Mouse (Mus musculus) liver, embryonic 13.5 days (tissue): ENCODE results near the gene Kazn. TPM values are rescaled to one million over a fixed set of nuclear protein-coding genes. Genes with fewer than 3 reads are reported as not detected.
A peak's percentile ranks its signal among the peaks of the same experiment; 100 is the strongest.

ENCODE experiments used
- ATAC-seq: fragments of 200-750 bp; cut with Nextera tagmentation; 2 replicates; pipeline ENCODE4 v1.8.0; 2017; ENCODE audit warnings: low read depth, mild to moderate bottlenecking, moderate number of reproducible peaks, moderate library complexity
- DNase-seq: peaks from one replicate; pipeline ENCODE4 v3.0.0; 2022
- H3K27ac ChIP-seq: fragments of 300-500 bp; sonication (generic); 2 replicates; pipeline ENCODE4 v1.5.1; 2015; ENCODE audit warnings: moderate library complexity, mild to moderate bottlenecking, inconsistent platforms
- H3K27me3 ChIP-seq: fragments of 300-500 bp; sonication (generic); 2 replicates; pipeline ENCODE4 v1.6.1; 2015; ENCODE audit warnings: mild to moderate bottlenecking, inconsistent platforms
- H3K36me3 ChIP-seq: fragments of 300-500 bp; sonication (generic); 2 replicates; pipeline ENCODE4 v1.6.1; 2015; ENCODE audit warnings: mild to moderate bottlenecking, inconsistent platforms
- H3K4me1 ChIP-seq: fragments of 300-500 bp; sonication (generic); replicated peaks from 2 replicates; pipeline ENCODE4 v1.6.1; 2015; ENCODE audit warnings: inconsistent platforms
- H3K4me2 ChIP-seq: fragments of 300-500 bp; sonication (generic); 2 replicates; pipeline ENCODE4 v1.6.1; 2015; ENCODE audit warnings: inconsistent platforms, mild to moderate bottlenecking, moderate library complexity
- H3K4me3 ChIP-seq: fragments of 300-500 bp; sonication (generic); replicated peaks from 2 replicates; pipeline ENCODE4 v1.5.1; 2015; ENCODE audit warnings: mild to moderate bottlenecking, inconsistent platforms
- H3K9ac ChIP-seq: fragments of 300-500 bp; sonication (generic); 2 replicates; pipeline ENCODE4 v1.6.1; 2015; ENCODE audit warnings: mild to moderate bottlenecking, inconsistent platforms
- H3K9me3 ChIP-seq: fragments of 300-500 bp; sonication (generic); replicated peaks from 2 replicates; pipeline ENCODE4 v1.6.1; 2016; ENCODE audit warnings: inconsistent platforms
- WGBS: fragments of 180-500 bp; shearing (Covaris S2); methylation state at CpG from one replicate; pipeline ENCODE4 v1.1.7; 2015; ENCODE audit not compliant: insufficient replicate concordance; 5-methylcytosine and 5-hydroxymethylcytosine counted together
- polyA plus RNA-seq: library from polyadenylated mRNA; unstranded; fragments of >200 nt; fragmentation: Nextera tagmentation; extraction: Ambion mirVana; gene quantifications from 2 replicates; pipeline ENCODE4 v1.2.1, GENCODE M21; 2015

The Kazn gene
- polyA plus RNA-seq, 1 experiment from 2014 or later, result 0.65 TPM

- 60% methylated on average over 3 of the region's 3 CpGs for WGBS
- H3K9me3 ChIP-seq, result no peaks in the 10 kb centered on the region
- H3K36me3 ChIP-seq, result no peaks in the 10 kb centered on the region
- H3K27ac ChIP-seq, result no peak overlapping the region
- ATAC-seq (no peak), DNase-seq (no peak)
- peaks cover 8% of the 10 kb centered on the region; the same call in 1 of the 2 replicates for H3K4me1 ChIP-seq
- no peak overlapping the region for H3K4me2 ChIP-seq
- no peaks in the 10 kb centered on the region for H3K27me3 ChIP-seq
- no peak overlapping the region for H3K4me3 ChIP-seq
- no peak overlapping the region for H3K9ac ChIP-seq
Measured at GRCm38 (mm10) chr4:142186155-142186554, 53.0 kb downstream of the Kazn start.

- WGBS, result 76% methylated on average over 9 of the region's 9 CpGs
- Histone ChIP-seq H3K27me3 (no peaks in the 10 kb centered on the region), H3K4me2 (no peak overlapping the region), H3K9ac (no peak overlapping the region), H3K36me3 (no peaks in the 10 kb centered on the region), H3K4me3 (no peak overlapping the region), H3K27ac (0 out of 2 replicates have a peak overlapping the region, but pooled peaks have one; percentile 32), H3K9me3 (no peaks in the 10 kb centered on the region), H3K4me1 (peaks cover 14% of the 10 kb centered on the region)
- DNase-seq (no peak), ATAC-seq (no peak)
Measured at GRCm38 (mm10) chr4:142185533-142185900, 53.7 kb downstream of the Kazn start.

GRCm38 (mm10) chr4:142184852-142185532 is 54.2 kb downstream of the Kazn start:
- Histone ChIP-seq H3K36me3 (no peaks in the 10 kb centered on the region), H3K9me3 (no peaks in the 10 kb centered on the region), H3K4me2 (no peak overlapping the region), H3K27me3 (no peaks in the 10 kb centered on the region), H3K4me1 (peaks cover 14% of the 10 kb centered on the region), H3K9ac (no peak overlapping the region), H3K4me3 (no peak overlapping the region), H3K27ac (peak overlapping the region; percentile 43)
- ATAC-seq (peak; percentile 35; the same call in 1 of the 2 replicates), DNase-seq (no peak)
- WGBS, result 70% methylated on average over 13 of the region's 13 CpGs

- Histone ChIP-seq H3K9ac (no peak overlapping the region), H3K4me2 (no peak overlapping the region), H3K4me3 (no peak overlapping the region), H3K36me3 (no peaks in the 10 kb centered on the region), H3K27ac (no peak overlapping the region), H3K9me3 (no peaks in the 10 kb centered on the region), H3K4me1 (peaks cover 21% of the 10 kb centered on the region), H3K27me3 (no peaks in the 10 kb centered on the region)
- DNase-seq (no peak), ATAC-seq (no peak)
- 62% methylated on average over 1 of the region's 1 CpGs for WGBS
Measured at GRCm38 (mm10) chr4:142183591-142183990, 55.6 kb downstream of the Kazn start.

GRCm38 (mm10) chr4:142183015-142183414 is 56.2 kb downstream of the Kazn start:
- 54% methylated on average over 3 of the region's 3 CpGs for WGBS
- H3K4me3 ChIP-seq, result no peak overlapping the region
- ATAC-seq (no peak), DNase-seq (no peak)
- H3K4me1 ChIP-seq, result peaks cover 21% of the 10 kb centered on the region
- no peak overlapping the region for H3K27ac ChIP-seq
- no peak overlapping the region for H3K9ac ChIP-seq
- no peaks in the 10 kb centered on the region for H3K36me3 ChIP-seq
- no peaks in the 10 kb centered on the region for H3K27me3 ChIP-seq
- H3K4me2 ChIP-seq, result no peak overlapping the region
- H3K9me3 ChIP-seq, result no peaks in the 10 kb centered on the region

- Histone ChIP-seq H3K36me3 (no peaks in the 10 kb centered on the region), H3K4me2 (no peak overlapping the region), H3K4me1 (peaks cover 21% of the 10 kb centered on the region), H3K4me3 (no peak overlapping the region), H3K27me3 (no peaks in the 10 kb centered on the region), H3K27ac (no peak overlapping the region), H3K9me3 (no peaks in the 10 kb centered on the region), H3K9ac (no peak overlapping the region)
- ATAC-seq (no peak), DNase-seq (no peak)
- 71% methylated on average over 4 of the region's 4 CpGs for WGBS
Measured at GRCm38 (mm10) chr4:142181646-142182045, 57.6 kb downstream of the Kazn start.

- no peak overlapping the region; the same call in 1 of the 2 replicates for H3K27ac ChIP-seq
- no peaks in the 10 kb centered on the region for H3K36me3 ChIP-seq
- no peaks in the 10 kb centered on the region for H3K9me3 ChIP-seq
- H3K4me2 ChIP-seq, result no peak overlapping the region
- H3K9ac ChIP-seq, result no peak overlapping the region
- H3K4me1 ChIP-seq, result peaks cover 21% of the 10 kb centered on the region
- WGBS, result 77% methylated on average over 9 of the region's 9 CpGs
- no peaks in the 10 kb centered on the region for H3K27me3 ChIP-seq
- DNase-seq, result no peak
- H3K4me3 ChIP-seq, result no peak overlapping the region
- no peak for ATAC-seq
Measured at GRCm38 (mm10) chr4:142180874-142181273, 58.3 kb downstream of the Kazn start.

- WGBS, result 56% methylated on average over 3 of the region's 3 CpGs
- Histone ChIP-seq H3K4me2 (no peak overlapping the region), H3K4me1 (peaks cover 21% of the 10 kb centered on the region), H3K9me3 (no peaks in the 10 kb centered on the region), H3K27ac (peak overlapping the region; percentile 23; the same call in 1 of the 2 replicates), H3K9ac (no peak overlapping the region), H3K36me3 (no peaks in the 10 kb centered on the region), H3K4me3 (no peak overlapping the region), H3K27me3 (no peaks in the 10 kb centered on the region)
- DNase-seq (no peak), ATAC-seq (peak; percentile 35; the same call in 1 of the 2 replicates)
Measured at GRCm38 (mm10) chr4:142180289-142180688, 58.9 kb downstream of the Kazn start.

GRCm38 (mm10) chr4:142179531-142179930 is 59.7 kb downstream of the Kazn start:
- Histone ChIP-seq H3K4me1 (peaks cover 23% of the 10 kb centered on the region), H3K36me3 (no peaks in the 10 kb centered on the region), H3K4me2 (no peak overlapping the region), H3K27ac (no peak overlapping the region), H3K27me3 (no peaks in the 10 kb centered on the region), H3K4me3 (no peak overlapping the region), H3K9me3 (no peaks in the 10 kb centered on the region), H3K9ac (no peak overlapping the region)
- no peak for ATAC-seq
- 69% methylated on average over 13 of the region's 13 CpGs for whole genome bisulfite sequencing
- no peak for DNase-seq

- WGBS, result 76% methylated on average over 3 of the region's 3 CpGs
Measured at GRCm38 (mm10) chr4:142176732-142177131, 62.5 kb downstream of the Kazn start.

GRCm38 (mm10) chr4:142173981-142174485 is 65.2 kb downstream of the Kazn start:
- Histone ChIP-seq H3K9ac (no peak overlapping the region), H3K9me3 (no peaks in the 10 kb centered on the region), H3K27me3 (no peaks in the 10 kb centered on the region), H3K4me3 (no peak overlapping the region), H3K36me3 (no peaks in the 10 kb centered on the region), H3K4me2 (no peak overlapping the region), H3K27ac (no peak overlapping the region), H3K4me1 (peaks cover 43% of the 10 kb centered on the region)
- no peak for DNase-seq
- ATAC-seq, result peak; percentile 11; the same call in 1 of the 2 replicates
- 53% methylated on average over 6 of the region's 6 CpGs for WGBS

More at GRCm38 (mm10) chr4:142176732-142177131, 62.5 kb downstream of the Kazn start:
- no peak for ATAC-seq
- Histone ChIP-seq H3K9ac (no peak overlapping the region), H3K9me3 (no peaks in the 10 kb centered on the region), H3K4me3 (no peak overlapping the region), H3K36me3 (no peaks in the 10 kb centered on the region), H3K4me2 (no peak overlapping the region), H3K27me3 (no peaks in the 10 kb centered on the region), H3K27ac (no peak overlapping the region), H3K4me1 (peaks cover 42% of the 10 kb centered on the region)
- DNase-seq, result no peak

GRCm38 (mm10) chr4:142172942-142173341 is 66.3 kb downstream of the Kazn start:
- H3K36me3 ChIP-seq, result no peaks in the 10 kb centered on the region
- WGBS, result 71% methylated on average over 4 of the region's 4 CpGs
- peaks cover 43% of the 10 kb centered on the region for H3K4me1 ChIP-seq
- no peak overlapping the region for H3K9ac ChIP-seq
- H3K4me3 ChIP-seq, result no peak overlapping the region
- no peak overlapping the region for H3K27ac ChIP-seq
- DNase-seq, result no peak
- no peak overlapping the region for H3K4me2 ChIP-seq
- ATAC-seq, result no peak
- H3K9me3 ChIP-seq, result no peaks in the 10 kb centered on the region
- no peaks in the 10 kb centered on the region for H3K27me3 ChIP-seq
